Mouse (Mus musculus): ENCODE measurements around the gene Pole4. TPM values are rescaled to one million over a fixed set of nuclear protein-coding genes. Genes with fewer than 3 reads are reported as not detected.

Pole4 gene
- polyA plus RNA-seq, 1 experiment from 2014 or later, result 97.1 TPM

- WGBS, result 73% methylated on average over 9 of the region's 9 CpGs
- no peak overlapping the region for H3K9ac ChIP-seq (ENCODE audit: low read length)
- no peaks in the 10 kb centered on the region for H3K9me3 ChIP-seq (ENCODE audit: control insufficient read depth, low read length)
- ATAC-seq (ENCODE audit: insufficient number of reproducible peaks, insufficient read depth, low FRiP score, low read depth), result no peak
- peaks cover 29 to 41% of the 10 kb centered on the region in 2 experiments for H3K4me1 ChIP-seq (ENCODE audit: control insufficient read depth in 2 of 2, insufficient read depth in 2 of 2, low read length in 2 of 2)
- H3K27me3 ChIP-seq (ENCODE audit: control insufficient read depth, insufficient read depth, low read length), result no peaks in the 10 kb centered on the region
- H3K36me3 ChIP-seq (ENCODE audit: control insufficient read depth, insufficient read depth, low read length), result peaks cover 31% of the 10 kb centered on the region
- peak overlapping the region; percentile 36 to 79 for H3K27ac ChIP-seq (replicated peaks in 1 of 2; ENCODE audit: control insufficient read depth in 1 of 2, insufficient read depth in 1 of 2, low read depth in 2 of 2, low read length in 2 of 2)
- no peak overlapping the region for H3K4me3 ChIP-seq (ENCODE audit: control insufficient read depth in 1 of 2, insufficient read depth in 1 of 2, low read depth in 1 of 2, low read length in 2 of 2)
- H3K4me2 ChIP-seq (ENCODE audit: low read length), result no peak overlapping the region
These were observed 43.0 kb upstream of the Pole4 start for GRCm38 (mm10) chr6:82748106-82748672.

DNA sequence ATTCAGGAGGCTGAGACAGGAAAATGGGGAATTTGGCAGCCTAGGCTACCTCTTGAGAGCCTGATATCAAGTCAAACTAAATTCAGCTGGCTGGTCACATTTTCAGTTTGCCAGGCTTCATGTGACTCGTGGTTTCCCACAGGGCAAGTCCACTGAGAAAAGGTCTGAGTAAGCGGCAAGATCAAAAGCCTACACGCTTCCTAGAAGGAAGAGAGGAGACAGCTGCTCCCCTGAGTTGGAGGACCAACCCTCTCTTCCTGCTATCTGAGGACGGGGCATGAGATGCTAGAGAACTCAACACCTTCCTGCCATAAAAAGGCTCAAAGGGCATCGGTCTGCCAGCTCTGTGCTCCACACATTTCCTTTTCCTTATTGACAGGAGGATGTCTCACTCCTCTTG is 41.9 kb upstream of the Pole4 start:
- H3K36me3 ChIP-seq (ENCODE audit: control insufficient read depth, insufficient read depth, low read length), result peaks cover 42% of the 10 kb centered on the region
- H3K4me2 ChIP-seq (ENCODE audit: low read length), result no peak overlapping the region
- no peak overlapping the region for H3K4me3 ChIP-seq (ENCODE audit: control insufficient read depth in 1 of 2, insufficient read depth in 1 of 2, low read depth in 1 of 2, low read length in 2 of 2)
- no peaks in the 10 kb centered on the region for H3K27me3 ChIP-seq (ENCODE audit: control insufficient read depth, insufficient read depth, low read length)
- H3K27ac ChIP-seq (replicated peaks in 1 of 2; ENCODE audit: control insufficient read depth in 1 of 2, insufficient read depth in 1 of 2, low read depth in 2 of 2, low read length in 2 of 2), result 0 out of 4 replicates have a peak overlapping the region, but pooled peaks of 1 of the 2 experiments have one; percentile 79
- WGBS, result 41% methylated on average over 5 of the region's 5 CpGs
- H3K9ac ChIP-seq (ENCODE audit: low read length), result no peak overlapping the region
- H3K9me3 ChIP-seq (ENCODE audit: control insufficient read depth, low read length), result no peaks in the 10 kb centered on the region
- ATAC-seq (ENCODE audit: insufficient number of reproducible peaks, insufficient read depth, low FRiP score, low read depth), result no peak
- peaks cover 24 to 31% of the 10 kb centered on the region in 2 experiments for H3K4me1 ChIP-seq (ENCODE audit: control insufficient read depth in 2 of 2, insufficient read depth in 2 of 2, low read length in 2 of 2)

- WGBS, result 83% methylated on average over 9 of the region's 9 CpGs
- peaks cover 55% of the 10 kb centered on the region for H3K36me3 ChIP-seq (ENCODE audit: control insufficient read depth, insufficient read depth, low read length)
- peaks cover 11 to 21% of the 10 kb centered on the region in 2 experiments for H3K4me1 ChIP-seq (ENCODE audit: control insufficient read depth in 2 of 2, insufficient read depth in 2 of 2, low read length in 2 of 2)
- no peak overlapping the region for H3K27ac ChIP-seq (replicated peaks in 1 of 2; ENCODE audit: control insufficient read depth in 1 of 2, insufficient read depth in 1 of 2, low read depth in 2 of 2, low read length in 2 of 2)
- H3K9me3 ChIP-seq (ENCODE audit: control insufficient read depth, low read length), result no peaks in the 10 kb centered on the region
- H3K4me3 ChIP-seq (ENCODE audit: control insufficient read depth in 1 of 2, insufficient read depth in 1 of 2, low read depth in 1 of 2, low read length in 2 of 2), result no peak overlapping the region
- no peak overlapping the region for H3K9ac ChIP-seq (ENCODE audit: low read length)
- H3K4me2 ChIP-seq (ENCODE audit: low read length), result no peak overlapping the region
- no peaks in the 10 kb centered on the region for H3K27me3 ChIP-seq (ENCODE audit: control insufficient read depth, insufficient read depth, low read length)
- ATAC-seq (ENCODE audit: insufficient number of reproducible peaks, insufficient read depth, low FRiP score, low read depth), result no peak
These were observed 39.4 kb upstream of the Pole4 start for GRCm38 (mm10) chr6:82744553-82744952.

DNA sequence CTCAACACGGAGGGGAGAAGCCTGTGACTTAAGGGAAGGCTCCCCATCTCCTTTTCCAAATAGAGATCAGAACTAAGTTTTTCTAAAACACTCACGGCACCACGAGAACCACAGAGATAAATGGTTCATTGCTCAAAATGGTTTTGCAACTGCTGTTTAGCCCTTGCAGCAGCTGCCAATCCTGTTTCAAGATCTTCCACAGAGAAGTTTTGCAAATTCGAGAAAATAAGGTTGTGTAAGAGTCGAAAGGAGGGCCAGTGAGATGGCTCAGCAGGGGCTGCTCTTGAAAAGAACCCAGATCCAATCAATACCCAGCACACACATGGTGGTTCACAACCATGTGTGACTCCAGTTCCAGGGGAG is 36.3 kb upstream of the Pole4 start:
- ATAC-seq (ENCODE audit: insufficient number of reproducible peaks, insufficient read depth, low FRiP score, low read depth), result no peak
- Histone ChIP-seq H3K4me2 (ENCODE audit: low read length) (no peak overlapping the region), H3K27me3 (ENCODE audit: control insufficient read depth, insufficient read depth, low read length) (no peaks in the 10 kb centered on the region), H3K9ac (ENCODE audit: low read length) (no peak overlapping the region), H3K4me1 (ENCODE audit: control insufficient read depth in 2 of 2, insufficient read depth in 2 of 2, low read length in 2 of 2) (0 out of 4 replicates have a peak, but pooled peaks cover 0 to 3% of the 10 kb centered on the region in 2 experiments), H3K27ac (replicated peaks in 1 of 2; ENCODE audit: control insufficient read depth in 1 of 2, insufficient read depth in 1 of 2, low read depth in 2 of 2, low read length in 2 of 2) (no peak overlapping the region), H3K36me3 (ENCODE audit: control insufficient read depth, insufficient read depth, low read length) (peaks cover 73% of the 10 kb centered on the region), H3K4me3 (ENCODE audit: control insufficient read depth in 1 of 2, insufficient read depth in 1 of 2, low read depth in 1 of 2, low read length in 2 of 2) (no peak overlapping the region), H3K9me3 (ENCODE audit: control insufficient read depth, low read length) (no peaks in the 10 kb centered on the region)
- WGBS, result 69% methylated on average over 5 of the region's 5 CpGs

DNA sequence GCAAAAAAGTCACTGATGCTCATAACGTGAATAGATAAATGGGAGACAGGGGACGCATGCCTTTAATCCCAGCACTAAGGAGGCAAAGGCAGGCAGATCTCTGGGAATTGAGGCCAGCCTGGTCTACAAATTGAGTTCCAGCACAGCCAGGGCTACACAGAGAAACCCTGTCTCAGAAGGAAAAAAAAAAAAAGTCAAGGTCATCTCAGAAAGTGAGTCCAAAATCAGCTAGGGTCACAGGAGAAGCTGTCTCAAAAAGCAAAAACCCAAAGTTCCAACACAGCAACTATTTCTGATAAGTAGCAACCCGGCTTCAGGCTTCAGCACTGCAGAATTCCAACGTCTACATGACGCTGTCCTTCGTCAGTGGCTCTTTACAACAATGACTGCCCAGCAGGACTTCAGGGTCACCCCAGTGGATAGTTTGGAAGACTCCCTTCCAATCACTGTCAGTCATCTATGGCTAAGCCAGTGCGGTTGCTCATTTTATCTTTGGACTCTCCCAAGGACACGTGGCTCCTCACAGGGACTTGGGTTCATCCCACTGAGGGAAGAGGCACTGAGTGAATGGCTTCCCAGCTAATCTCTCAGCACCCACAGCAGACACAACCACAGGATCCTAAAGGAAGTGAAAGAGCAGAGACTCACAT is 35.8 kb upstream of the Pole4 start:
- no peak overlapping the region for H3K4me3 ChIP-seq (ENCODE audit: control insufficient read depth in 1 of 2, insufficient read depth in 1 of 2, low read depth in 1 of 2, low read length in 2 of 2)
- no peak overlapping the region for H3K4me2 ChIP-seq (ENCODE audit: low read length)
- peak overlapping the region; percentile 0 to 34; a peak in 2 of 4 replicates for H3K27ac ChIP-seq (replicated peaks in 1 of 2; ENCODE audit: control insufficient read depth in 1 of 2, insufficient read depth in 1 of 2, low read depth in 2 of 2, low read length in 2 of 2)
- H3K36me3 ChIP-seq (ENCODE audit: control insufficient read depth, insufficient read depth, low read length), result peaks cover 75% of the 10 kb centered on the region
- WGBS, result 42% methylated on average over 8 of the region's 8 CpGs
- 0 out of 4 replicates have a peak, but pooled peaks cover 0 to 3% of the 10 kb centered on the region in 2 experiments for H3K4me1 ChIP-seq (ENCODE audit: control insufficient read depth in 2 of 2, insufficient read depth in 2 of 2, low read length in 2 of 2)
- no peak overlapping the region for H3K9ac ChIP-seq (ENCODE audit: low read length)
- H3K27me3 ChIP-seq (ENCODE audit: control insufficient read depth, insufficient read depth, low read length), result no peaks in the 10 kb centered on the region
- ATAC-seq (ENCODE audit: insufficient number of reproducible peaks, insufficient read depth, low FRiP score, low read depth), result no peak
- no peaks in the 10 kb centered on the region for H3K9me3 ChIP-seq (ENCODE audit: control insufficient read depth, low read length)

- peak overlapping the region in 1 of 2 experiments; percentile 0; a peak in 1 of 4 replicates for H3K27ac ChIP-seq (replicated peaks in 1 of 2; ENCODE audit: control insufficient read depth in 1 of 2, insufficient read depth in 1 of 2, low read depth in 2 of 2, low read length in 2 of 2)
- no peaks in the 10 kb centered on the region for H3K9me3 ChIP-seq (ENCODE audit: control insufficient read depth, low read length)
- 0 out of 4 replicates have a peak, but pooled peaks cover 0 to 3% of the 10 kb centered on the region in 2 experiments for H3K4me1 ChIP-seq (ENCODE audit: control insufficient read depth in 2 of 2, insufficient read depth in 2 of 2, low read length in 2 of 2)
- H3K36me3 ChIP-seq (ENCODE audit: control insufficient read depth, insufficient read depth, low read length), result peaks cover 78% of the 10 kb centered on the region
- WGBS, result 23% methylated on average over 6 of the region's 6 CpGs
- peak; percentile 32; the same call in 1 of the 2 replicates for ATAC-seq (ENCODE audit: insufficient number of reproducible peaks, insufficient read depth, low FRiP score, low read depth)
- H3K4me3 ChIP-seq (ENCODE audit: control insufficient read depth in 1 of 2, insufficient read depth in 1 of 2, low read depth in 1 of 2, low read length in 2 of 2), result no peak overlapping the region
- no peaks in the 10 kb centered on the region for H3K27me3 ChIP-seq (ENCODE audit: control insufficient read depth, insufficient read depth, low read length)
- peak overlapping the region; percentile 45; the same call in 1 of the 2 replicates for H3K9ac ChIP-seq (ENCODE audit: low read length)
- no peak overlapping the region for H3K4me2 ChIP-seq (ENCODE audit: low read length)
These were observed 35.1 kb upstream of the Pole4 start for GRCm38 (mm10) chr6:82740269-82740668.

GRCm38 (mm10) chr6:82737634-82738540 is 32.7 kb upstream of the Pole4 start:
- H3K9ac ChIP-seq (ENCODE audit: low read length), result no peak overlapping the region
- H3K4me2 ChIP-seq (ENCODE audit: low read length), result no peak overlapping the region
- H3K36me3 ChIP-seq (ENCODE audit: control insufficient read depth, insufficient read depth, low read length), result peaks cover 80% of the 10 kb centered on the region
- no peaks in the 10 kb centered on the region for H3K9me3 ChIP-seq (ENCODE audit: control insufficient read depth, low read length)
- H3K4me3 ChIP-seq (ENCODE audit: control insufficient read depth in 1 of 2, insufficient read depth in 1 of 2, low read depth in 1 of 2, low read length in 2 of 2), result no peak overlapping the region
- 0 out of 4 replicates have a peak, but pooled peaks cover 0 to 3% of the 10 kb centered on the region in 2 experiments for H3K4me1 ChIP-seq (ENCODE audit: control insufficient read depth in 2 of 2, insufficient read depth in 2 of 2, low read length in 2 of 2)
- 84% methylated on average over 27 of the region's 27 CpGs for WGBS
- no peak for ATAC-seq (ENCODE audit: insufficient number of reproducible peaks, insufficient read depth, low FRiP score, low read depth)
- H3K27me3 ChIP-seq (ENCODE audit: control insufficient read depth, insufficient read depth, low read length), result no peaks in the 10 kb centered on the region
- no peak overlapping the region for H3K27ac ChIP-seq (replicated peaks in 1 of 2; ENCODE audit: control insufficient read depth in 1 of 2, insufficient read depth in 1 of 2, low read depth in 2 of 2, low read length in 2 of 2)

Measured in heart, embryonic 14.5 days (tissue).